Mouse (Mus musculus) spleen, postnatal 10 days (tissue): ENCODE measurements around the gene Galnt9.

Experiments
- DNase-seq, 2 experiments: peaks; one replicate each; pipeline ENCODE4 v3.0.0; 2021 to 2022; ENCODE audit warnings: low spot score in 2 of 2

Galnt9 gene

GRCm38 (mm10) chr5:110543951-110544690 is at the start of gene Galnt9:
Galnt9 (plus strand) TSS chr5:110544355.
- peak; percentile 18 to 66 for DNase-seq

DNA sequence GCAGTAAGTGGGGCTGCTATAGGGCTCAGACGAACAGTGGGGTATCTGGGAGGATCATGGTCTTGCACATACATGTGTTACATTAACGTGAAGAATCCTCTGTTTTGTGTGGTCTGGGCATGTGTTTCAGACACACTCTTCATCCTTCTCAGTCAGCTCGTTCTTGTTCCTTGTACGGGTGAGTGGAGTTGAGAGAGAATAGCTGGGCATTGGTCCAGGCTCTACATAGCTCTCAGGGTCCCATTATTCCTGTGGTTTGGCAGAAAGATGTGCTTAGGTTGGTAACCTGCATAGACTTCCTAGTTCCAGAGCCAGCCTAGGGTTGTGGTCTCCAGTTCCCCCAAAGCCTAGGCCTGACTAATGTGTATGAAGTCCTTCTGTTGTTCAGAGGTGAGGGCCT is 49.8 kb upstream of the Galnt9 start:
- DNase-seq, result no peak

GRCm38 (mm10) chr5:110495051-110495450 is 49.1 kb upstream of the Galnt9 start:
- DNase-seq, result no peak

DNA sequence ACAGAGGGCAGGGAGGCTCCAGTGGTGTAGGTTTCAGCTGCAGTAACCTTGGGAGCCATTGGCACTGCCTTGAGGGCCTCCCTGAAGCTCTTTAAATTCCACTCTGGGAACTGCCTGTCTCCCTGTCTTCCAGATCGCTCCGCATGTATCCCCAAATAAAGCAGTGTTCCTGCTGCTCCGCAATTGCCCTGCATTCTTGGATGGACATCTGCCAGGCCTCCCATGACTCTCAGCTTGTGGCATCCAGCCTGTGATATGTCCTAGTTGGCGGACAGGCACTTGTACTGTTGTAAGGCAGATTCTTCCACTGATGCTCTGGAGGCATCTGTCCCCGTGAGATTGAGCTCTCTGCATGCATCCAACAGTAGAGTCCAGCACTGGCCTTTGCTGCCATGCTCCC is 46.6 kb upstream of the Galnt9 start:
- no peak for DNase-seq

GRCm38 (mm10) chr5:110498071-110498470 is 46.1 kb upstream of the Galnt9 start:
- DNase-seq, result no peak

- DNase-seq, result no peak
These were observed 43.9 kb upstream of the Galnt9 start for GRCm38 (mm10) chr5:110500233-110500632.

GRCm38 (mm10) chr5:110503361-110503760 is 40.8 kb upstream of the Galnt9 start:
- no peak for DNase-seq

GRCm38 (mm10) chr5:110505611-110506294 is 38.4 kb upstream of the Galnt9 start:
- DNase-seq, result no peak

- DNase-seq, result no peak
These were observed 37.9 kb upstream of the Galnt9 start for GRCm38 (mm10) chr5:110506295-110506616.

DNA sequence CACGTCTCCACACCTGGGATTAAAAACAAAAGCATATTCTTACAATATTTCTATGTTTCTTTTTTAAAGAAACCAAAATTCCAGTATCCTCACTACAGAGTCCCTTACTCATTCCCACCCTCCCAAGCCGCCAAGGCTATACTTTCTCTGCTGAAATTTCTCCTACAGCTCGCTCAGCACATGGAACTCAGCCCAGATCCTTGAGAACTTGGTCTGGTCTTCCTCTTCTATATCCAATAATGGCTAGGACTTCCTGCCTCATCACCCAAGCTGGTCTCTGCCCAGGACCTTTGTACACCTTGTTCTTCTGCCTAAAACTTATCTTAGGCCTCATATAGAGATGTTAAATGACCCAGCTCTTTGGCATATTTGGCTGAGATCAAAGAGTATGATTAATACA is 37.3 kb upstream of the Galnt9 start:
- no peak for DNase-seq

- DNase-seq, result no peak
These were observed 36.2 kb upstream of the Galnt9 start for GRCm38 (mm10) chr5:110507943-110508342.

GRCm38 (mm10) chr5:110510357-110510756 is 33.8 kb upstream of the Galnt9 start:
- DNase-seq, result no peak

GRCm38 (mm10) chr5:110513791-110514190 is 30.4 kb upstream of the Galnt9 start:
- no peak for DNase-seq

DNA sequence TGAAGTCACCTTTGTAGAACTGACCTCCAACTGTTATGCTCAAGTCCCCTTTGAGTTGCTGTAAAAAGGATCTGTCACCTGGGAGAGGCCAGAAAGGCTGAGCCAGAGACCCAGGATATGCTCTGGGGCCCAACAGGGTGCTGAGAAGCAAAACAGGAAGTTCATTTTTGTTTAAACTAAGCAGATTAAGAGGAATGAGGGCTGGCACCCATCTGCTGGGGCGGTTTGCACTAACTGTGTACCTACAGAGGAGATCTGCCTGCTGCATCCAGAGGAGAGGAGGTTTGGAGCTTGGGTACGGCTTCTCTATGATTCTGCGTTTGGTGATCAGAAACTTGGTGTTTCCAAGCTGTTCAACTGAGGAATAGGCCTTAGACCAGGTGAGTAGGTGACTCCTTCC is 29.5 kb upstream of the Galnt9 start:
- DNase-seq, result peak in 1 of 2 experiments; percentile 24

DNA sequence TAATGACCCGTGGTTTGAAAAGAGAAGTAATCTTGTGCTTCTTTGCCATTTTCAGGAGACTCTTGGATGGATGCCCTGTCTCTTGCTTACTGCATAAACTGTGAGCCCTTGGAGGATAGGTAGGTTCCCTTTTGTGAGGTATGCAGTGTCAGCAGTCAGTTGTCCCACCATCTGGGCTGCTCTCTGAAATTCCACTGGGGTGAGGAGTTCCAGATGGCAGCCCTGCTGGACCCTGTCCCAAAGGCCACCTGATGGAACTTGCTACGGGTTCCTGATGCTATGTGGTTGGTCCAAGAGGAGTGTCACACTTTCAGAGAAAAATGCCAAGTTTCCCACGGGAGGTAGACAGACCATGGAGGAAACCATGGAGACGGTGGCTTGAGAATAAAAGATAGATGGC is 27.8 kb upstream of the Galnt9 start:
- no peak for DNase-seq

- no peak for DNase-seq
These were observed 25.9 kb upstream of the Galnt9 start for GRCm38 (mm10) chr5:110518086-110518783.

DNA sequence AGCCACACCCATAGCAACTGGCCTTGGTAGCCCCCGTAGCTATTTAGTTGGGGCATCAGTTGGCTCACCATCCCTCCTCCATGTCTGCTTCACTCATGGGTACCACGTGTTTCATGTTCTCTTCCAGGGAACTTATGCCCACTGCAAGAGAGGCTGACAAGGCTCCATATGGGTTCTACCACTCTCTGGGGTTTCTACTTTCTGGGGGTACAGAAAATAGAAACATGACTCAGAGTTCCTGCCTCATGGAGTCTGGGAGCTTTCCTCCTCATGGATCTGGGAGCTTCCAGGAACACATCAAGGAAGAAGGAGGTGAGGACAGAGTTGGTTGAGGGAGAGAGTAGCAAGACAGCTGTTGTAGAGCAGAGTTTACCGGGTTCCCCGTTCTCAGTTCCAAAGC is 23.2 kb upstream of the Galnt9 start:
- no peak for DNase-seq

- no peak for DNase-seq
These were observed 22.3 kb upstream of the Galnt9 start for GRCm38 (mm10) chr5:110521822-110522221.

- no peak for DNase-seq
These were observed 20.9 kb upstream of the Galnt9 start for GRCm38 (mm10) chr5:110523296-110523695.

DNA sequence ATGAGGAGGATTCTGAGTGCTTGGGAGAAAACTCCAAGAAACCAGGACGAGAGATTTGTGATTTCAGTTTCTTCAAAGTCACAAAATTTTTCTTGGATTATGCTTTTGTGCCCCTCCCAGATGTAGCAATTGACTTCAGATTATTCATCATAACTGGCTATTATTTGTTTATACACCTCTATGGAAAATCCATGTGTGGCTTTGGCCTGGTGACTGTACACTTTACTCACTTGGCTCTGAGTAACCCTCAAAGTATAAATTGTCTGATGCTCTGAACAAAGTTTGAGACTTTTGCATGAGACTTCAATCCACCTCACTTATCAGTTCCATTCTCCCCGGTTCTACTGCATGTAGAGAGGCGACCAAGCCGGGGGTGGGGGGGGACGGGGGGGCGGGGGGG is 18.5 kb upstream of the Galnt9 start:
- DNase-seq, result no peak

DNA sequence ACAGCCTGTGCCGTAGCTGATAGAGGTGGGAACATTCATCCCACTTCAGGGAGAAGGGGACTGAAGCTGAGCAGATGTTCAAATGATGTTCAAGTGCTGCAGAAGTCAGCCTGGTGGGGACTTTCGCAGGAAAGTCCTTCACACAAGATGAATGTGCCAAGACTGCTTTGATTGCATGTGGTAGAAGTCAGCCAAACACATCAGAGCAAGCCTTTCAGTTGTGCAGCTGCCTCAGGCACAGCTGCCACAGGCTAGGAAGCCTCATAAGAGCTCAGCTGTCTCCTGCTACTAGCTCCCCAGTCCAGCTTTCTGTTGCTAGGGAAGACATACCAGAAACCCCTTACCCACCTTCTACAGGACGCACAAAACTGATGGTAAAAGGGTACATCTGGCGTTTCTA is 17.6 kb upstream of the Galnt9 start:
- DNase-seq, result no peak

- no peak for DNase-seq
These were observed 13.1 kb upstream of the Galnt9 start for GRCm38 (mm10) chr5:110531091-110531490.

- no peak for DNase-seq
These were observed 9.8 kb upstream of the Galnt9 start for GRCm38 (mm10) chr5:110534402-110534801.
